Mouse (Mus musculus) liver, embryonic 14.5 days (tissue): ENCODE results near the gene Cyp2d22.

Experiments used
- CTCF ChIP-seq: IDR thresholded peaks from 2 replicates; pipeline ENCODE4 v1.5.1; 2016; ENCODE audit warnings: antibody characterized with exemption, low read depth, control low read depth
- EP300 ChIP-seq: IDR thresholded peaks from 2 replicates; pipeline ENCODE4 v1.6.1; 2016; ENCODE audit warnings: antibody characterized with exemption, low read depth

DNA sequence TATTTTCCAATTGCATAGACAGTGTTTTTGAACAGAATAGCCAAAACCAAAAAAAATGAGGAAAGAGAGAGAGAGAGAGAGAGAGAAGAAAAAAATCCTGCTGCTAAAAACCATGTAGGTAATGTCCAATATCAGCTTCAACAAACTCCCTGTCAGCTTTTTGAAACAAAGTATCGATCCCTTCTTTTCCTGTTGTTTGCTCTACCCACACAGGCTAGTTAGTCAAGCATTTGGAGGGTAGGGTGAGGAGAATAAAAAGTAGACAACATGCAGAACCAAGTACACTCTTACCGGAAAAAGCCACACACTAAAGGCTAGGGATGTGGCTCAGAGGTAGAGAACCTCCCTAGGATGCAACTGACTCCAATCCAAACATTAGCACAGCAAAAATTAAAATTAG, 5.7 kb upstream of the Cyp2d22 start:
- no peak for TF ChIP-seq CTCF
- TF ChIP-seq EP300 = no peak
